Mouse (Mus musculus) ES-E14 (cell line): ENCODE measurements around the gene Wdr81.

Source experiments
- CHD2 ChIP-seq: IDR thresholded peaks from 2 replicates; pipeline ENCODE4 v1.6.1; 2014; ENCODE audit warnings: mild to moderate bottlenecking, low read depth, low read length, inconsistent platforms
- HCFC1 ChIP-seq: IDR thresholded peaks from 2 replicates; pipeline ENCODE4 v1.6.1; 2012; ENCODE audit warnings: low read length, inconsistent platforms, borderline replicate concordance; ENCODE audit not compliant: insufficient read depth
- ZNF384 ChIP-seq: IDR thresholded peaks from 2 replicates; pipeline ENCODE4 v1.6.1; 2012; ENCODE audit warnings: low read depth, low read length, inconsistent platforms

GRCm38 (mm10) chr11:75424459-75424858 lies 30.1 kb downstream of the Wdr81 start:
- TF ChIP-seq CHD2 (no peak), HCFC1 (no peak), ZNF384 (no peak)
